Mouse (Mus musculus): ENCODE measurements at regions not wholly inside any gene's neighbourhood (a gene's known extent, or its start where the extent isn't known, plus 50 kb on each side); places are given as distances from the start of the nearest gene placed in this dataset.
A peak's percentile ranks its signal among the peaks of the same experiment; 100 is the strongest.

- H3K27me3 ChIP-seq: no peaks in the 10 kb centered on the region
- 76% methylated on average over 1 of the region's 1 CpGs for WGBS
- no peak overlapping the region for H3K4me2 ChIP-seq (replicated peaks)
- no peak for ATAC-seq (ENCODE audit: insufficient number of reproducible peaks, low FRiP score, low TSS enrichment, low read depth)
- H3K9ac ChIP-seq: no peak overlapping the region
- H3K27ac ChIP-seq (replicated peaks): no peak overlapping the region
- H3K36me3 ChIP-seq: no peaks in the 10 kb centered on the region
- no peaks in the 10 kb centered on the region for H3K9me3 ChIP-seq (replicated peaks)
- H3K4me1 ChIP-seq: no peaks in the 10 kb centered on the region
- H3K4me3 ChIP-seq (replicated peaks): no peak overlapping the region
Observed at GRCm38 (mm10) chr10:51963671-51964070, 58.6 kb upstream of the Vgll2 start.

- Histone ChIP-seq H3K4me3 (replicated peaks) (no peak overlapping the region), H3K4me2 (replicated peaks) (no peak overlapping the region), H3K9ac (no peak overlapping the region), H3K4me1 (no peaks in the 10 kb centered on the region), H3K9me3 (replicated peaks) (no peaks in the 10 kb centered on the region), H3K27me3 (no peaks in the 10 kb centered on the region), H3K36me3 (no peaks in the 10 kb centered on the region), H3K27ac (replicated peaks) (no peak overlapping the region)
- peak; percentile 60; the same call in 1 of the 2 replicates for ATAC-seq (ENCODE audit: insufficient number of reproducible peaks, low FRiP score, low TSS enrichment, low read depth)
- 65% methylated on average over 9 of the region's 9 CpGs for WGBS
Observed at GRCm38 (mm10) chr10:51970113-51970512, 52.2 kb upstream of the Vgll2 start.
